Mouse (Mus musculus) MEL (cell line): Measurements from ENCODE around the gene Mok. TPM values are rescaled to one million over a fixed set of nuclear protein-coding genes. Genes with fewer than 3 reads are reported as not detected.

Source experiments
- DNase-seq: peaks from one replicate; pipeline ENCODE4 v3.0.0; 2011; ENCODE audit warnings: low read depth, low spot score
- H3K27ac ChIP-seq: 2 replicates; pipeline ENCODE4 v1.5.1; 2012; ENCODE audit warnings: low read depth, mild to moderate bottlenecking, control low read depth, low read length, moderate library complexity; ENCODE audit not compliant: control insufficient read depth
- H3K27me3 ChIP-seq, 2 experiments: fragments of 150-350 bp in 1 of 2; sonication (generic) in 1 of 2; 2 replicates each; pipeline ENCODE4 v1.6.1; 2012; ENCODE audit warnings: low read length in 2 of 2, mild to moderate bottlenecking in 2 of 2, improper control_type of control experiment in 1 of 2, moderate library complexity in 1 of 2; ENCODE audit not compliant: insufficient read depth in 2 of 2, control insufficient read depth in 1 of 2
- H3K36me3 ChIP-seq, 2 experiments: 2 replicates each; pipeline ENCODE4 v1.6.1; 2012 to 2014; ENCODE audit warnings: low read length in 2 of 2, improper control_type of control experiment in 1 of 2, inconsistent platforms in 1 of 2, mild to moderate bottlenecking in 1 of 2; ENCODE audit not compliant: insufficient read depth in 2 of 2, control insufficient read depth in 1 of 2
- H3K4me1 ChIP-seq, 2 experiments: fragments of 150-350 bp in 1 of 2; sonication (generic) in 1 of 2; 2 replicates each; pipeline ENCODE4 v1.6.1; 2012; ENCODE audit warnings: low read length in 2 of 2, improper control_type of control experiment in 1 of 2, mild to moderate bottlenecking in 1 of 2; ENCODE audit not compliant: insufficient read depth in 2 of 2, control insufficient read depth in 1 of 2
- H3K4me3 ChIP-seq, 2 experiments: fragments of 150-350 bp in 1 of 2; sonication (generic) in 1 of 2; 2 replicates each; pipeline ENCODE4 v1.5.1; 2012; ENCODE audit warnings: low read depth in 2 of 2, low read length in 2 of 2, mild to moderate bottlenecking in 2 of 2, moderate library complexity in 2 of 2, control low read depth in 1 of 2, improper control_type of control experiment in 1 of 2; ENCODE audit not compliant: control insufficient read depth in 1 of 2, insufficient read depth in 1 of 2
- H3K79me2 ChIP-seq: 2 replicates; pipeline ENCODE4 v1.6.1; 2012; ENCODE audit warnings: mild to moderate bottlenecking, low read length, moderate library complexity; ENCODE audit not compliant: control insufficient read depth, poor library complexity, insufficient read depth
- H3K9ac ChIP-seq: 2 replicates; pipeline ENCODE4 v1.6.1; 2012; ENCODE audit warnings: low read depth, mild to moderate bottlenecking, control low read depth, low read length, moderate library complexity; ENCODE audit not compliant: control insufficient read depth, poor library complexity, severe bottlenecking
- H3K9me3 ChIP-seq: fragments of 150-350 bp; sonication (generic); replicated peaks from 2 replicates; pipeline ENCODE4 v1.6.1; 2012; ENCODE audit warnings: mild to moderate bottlenecking, low read length, improper control_type of control experiment, moderate library complexity; ENCODE audit not compliant: insufficient read depth
- BHLHE40 ChIP-seq: IDR thresholded peaks from 2 replicates; pipeline ENCODE4 v1.6.1; 2012; ENCODE audit warnings: low read depth, mild to moderate bottlenecking, inconsistent platforms, low read length, improper control_type of control experiment, borderline replicate concordance
- CHD1 ChIP-seq: IDR thresholded peaks from 2 replicates; pipeline ENCODE4 v1.6.1; 2012; ENCODE audit warnings: low read depth, mild to moderate bottlenecking, inconsistent platforms, low read length, improper control_type of control experiment
- ELF1 ChIP-seq: IDR thresholded peaks from 2 replicates; pipeline ENCODE4 v1.6.1; 2014; ENCODE audit warnings: low read depth, mild to moderate bottlenecking, inconsistent platforms, low read length, improper control_type of control experiment, moderate library complexity
- ETS1 ChIP-seq: IDR thresholded peaks from 2 replicates; pipeline ENCODE4 v1.6.1; 2012; ENCODE audit warnings: low read depth, mild to moderate bottlenecking, inconsistent platforms, low read length, improper control_type of control experiment, moderate library complexity
- GATA1 ChIP-seq: IDR thresholded peaks from 2 replicates; pipeline ENCODE4 v1.6.1; 2011; ENCODE audit warnings: low read depth, low read length, improper control_type of control experiment
- HCFC1 ChIP-seq: IDR thresholded peaks from 2 replicates; pipeline ENCODE4 v1.6.1; 2012; ENCODE audit warnings: low read depth, mild to moderate bottlenecking, inconsistent platforms, low read length, improper control_type of control experiment, moderate library complexity
- JUND ChIP-seq: IDR thresholded peaks from 2 replicates; pipeline ENCODE4 v1.6.1; 2011; ENCODE audit warnings: low read depth, mild to moderate bottlenecking, improper control_type of control experiment, low read length
- MEF2A ChIP-seq: IDR thresholded peaks from 2 replicates; pipeline ENCODE4 v1.6.1; 2014; ENCODE audit warnings: low read depth, mild to moderate bottlenecking, inconsistent platforms, low read length, improper control_type of control experiment; ENCODE audit not compliant: poor library complexity, insufficient replicate concordance, severe bottlenecking; ENCODE audit errors: extremely low read depth
- POLR2A ChIP-seq, 2 experiments: IDR thresholded peaks; 2 replicates each; pipeline ENCODE4 v1.6.1; 2011 to 2012; ENCODE audit warnings: low read length in 2 of 2, mild to moderate bottlenecking in 2 of 2, control low read depth in 1 of 2, improper control_type of control experiment in 1 of 2, low read depth in 1 of 2, moderate library complexity in 1 of 2; ENCODE audit not compliant: control insufficient read depth in 1 of 2, insufficient read depth in 1 of 2, poor library complexity in 1 of 2
- POLR2AphosphoS5 ChIP-seq: IDR thresholded peaks from 2 replicates; pipeline ENCODE4 v1.6.1; 2012; ENCODE audit warnings: low read depth, borderline replicate concordance, mild to moderate bottlenecking, inconsistent platforms, low read length, moderate library complexity, mixed read lengths
- RAD21 ChIP-seq: IDR thresholded peaks from 2 replicates; pipeline ENCODE4 v1.6.1; 2011; ENCODE audit warnings: mild to moderate bottlenecking, low read depth, low read length, improper control_type of control experiment
- RCOR1 ChIP-seq: IDR thresholded peaks from 2 replicates; pipeline ENCODE4 v1.6.1; 2012; ENCODE audit warnings: low read depth, mild to moderate bottlenecking, inconsistent platforms, low read length, improper control_type of control experiment
- SIN3A ChIP-seq: IDR thresholded peaks from 2 replicates; pipeline ENCODE4 v1.6.1; 2012; ENCODE audit warnings: low read length, improper control_type of control experiment, inconsistent platforms
- SMC3 ChIP-seq: IDR thresholded peaks from 2 replicates; pipeline ENCODE4 v1.6.1; 2011; ENCODE audit warnings: low read depth, low read length, improper control_type of control experiment
- TAL1 ChIP-seq: IDR thresholded peaks from 2 replicates; pipeline ENCODE4 v1.6.1; 2012; ENCODE audit warnings: mild to moderate bottlenecking, inconsistent platforms, low read length, moderate library complexity, mixed read lengths
- TBP ChIP-seq: IDR thresholded peaks from 2 replicates; pipeline ENCODE4 v1.8.0; 2011; ENCODE audit warnings: low read depth, low read length, improper control_type of control experiment
- USF1 ChIP-seq: IDR thresholded peaks from 2 replicates; pipeline ENCODE4 v1.6.1; 2014; ENCODE audit warnings: low read depth, mild to moderate bottlenecking, inconsistent platforms, low read length, improper control_type of control experiment, moderate library complexity
- USF2 ChIP-seq, 2 experiments: IDR thresholded peaks; 2 replicates each; pipeline ENCODE4 v1.6.1; 2011 to 2012; ENCODE audit warnings: improper control_type of control experiment in 2 of 2, low read length in 2 of 2, borderline replicate concordance in 1 of 2, inconsistent platforms in 1 of 2, low read depth in 1 of 2, mild to moderate bottlenecking in 1 of 2; ENCODE audit not compliant: insufficient read depth in 1 of 2
- ZKSCAN1 ChIP-seq: IDR thresholded peaks from 2 replicates; pipeline ENCODE4 v1.6.1; 2012; ENCODE audit warnings: low read depth, mild to moderate bottlenecking, inconsistent platforms, low read length, improper control_type of control experiment, moderate library complexity
- ZNF384 ChIP-seq: IDR thresholded peaks from 2 replicates; pipeline ENCODE4 v1.6.1; 2012; ENCODE audit warnings: low read depth, mild to moderate bottlenecking, inconsistent platforms, low read length, improper control_type of control experiment
- polyA plus RNA-seq, 2 experiments: library from polyadenylated mRNA; stranded (reverse) in 1 of 2; unstranded in 1 of 2; fragments of >175 nt in 1 of 2; fragments of >200 nt in 1 of 2; gene quantifications; 2 replicates each; pipeline versions ENCODE4 v1.2.1 to v1.2.4; 2012; ENCODE audit warnings: low replicate concordance in 2 of 2, low read depth in 1 of 2; ENCODE audit not compliant: insufficient read length in 2 of 2, insufficient read depth in 1 of 2, missing spikeins in 1 of 2
- total RNA-seq: library from RNA; depleted of rRNA; stranded (reverse); fragments of 300-350 nt; gene quantifications from 2 replicates; pipeline ENCODE4 v1.2.3, GENCODE M21; 2012

Mok gene
- total and polyA plus RNA-seq, 3 experiments: 0.39 to 1.6 TPM; not detected in 1

GRCm38 (mm10) chr12:110797842-110798431 lies 42.8 kb downstream of the Mok start:
- Histone ChIP-seq H3K9me3 (no peaks in the 10 kb centered on the region), H3K79me2 (no peaks in the 10 kb centered on the region), H3K27ac (no peak overlapping the region), H3K4me1 (no peaks in the 10 kb centered on the region), H3K36me3 (no peaks in the 10 kb centered on the region; a peak in 1 of 4 replicates), H3K4me3 (no peak overlapping the region), H3K27me3 (no peaks in the 10 kb centered on the region), H3K9ac (no peak overlapping the region)
- DNase-seq: no peak
- TF ChIP-seq ETS1: no peak
- TF ChIP-seq USF1: no peak
- TF ChIP-seq GATA1: no peak
- TF ChIP-seq HCFC1: no peak
- no peak for TF ChIP-seq SMC3
- TF ChIP-seq RAD21: no peak
- no peak for TF ChIP-seq TAL1
- TF ChIP-seq ZNF384: no peak
- TF ChIP-seq ZKSCAN1: no peak
- no peak for TF ChIP-seq MEF2A
- TF ChIP-seq ELF1: no peak
- no peak for TF ChIP-seq USF2 (IDR thresholded peaks at IDR 0.05; ENCODE audit: borderline replicate concordance in 1 of 2, insufficient read depth in 1 of 2, low read depth in 1 of 2, low read length in 2 of 2)
- no peak for TF ChIP-seq JUND
- no peak for TF ChIP-seq POLR2AphosphoS5
- no peak for TF ChIP-seq TBP

- no peak for DNase-seq
- TF ChIP-seq TAL1: no peak
- no peak for TF ChIP-seq BHLHE40
- no peak for TF ChIP-seq JUND
- TF ChIP-seq SIN3A: no peak
- no peak for TF ChIP-seq CHD1
- TF ChIP-seq TBP: no peak
- TF ChIP-seq POLR2A (IDR thresholded peaks at IDR 0.05; ENCODE audit: control insufficient read depth in 1 of 2, insufficient read depth in 1 of 2, low read depth in 1 of 2, low read length in 2 of 2, poor library complexity in 1 of 2): no peak
- TF ChIP-seq HCFC1: no peak
- TF ChIP-seq RCOR1: no peak
- Histone ChIP-seq H3K9me3 (no peaks in the 10 kb centered on the region), H3K27me3 (no peaks in the 10 kb centered on the region), H3K27ac (no peak overlapping the region), H3K4me1 (no peaks in the 10 kb centered on the region), H3K4me3 (no peak overlapping the region), H3K79me2 (no peaks in the 10 kb centered on the region), H3K9ac (no peak overlapping the region), H3K36me3 (no peaks in the 10 kb centered on the region; a peak in 1 of 4 replicates)
These were observed 43.5 kb downstream of the Mok start for GRCm38 (mm10) chr12:110797202-110797601.
